Mouse (Mus musculus): Measurements from ENCODE around the gene Apoe.

DNA sequence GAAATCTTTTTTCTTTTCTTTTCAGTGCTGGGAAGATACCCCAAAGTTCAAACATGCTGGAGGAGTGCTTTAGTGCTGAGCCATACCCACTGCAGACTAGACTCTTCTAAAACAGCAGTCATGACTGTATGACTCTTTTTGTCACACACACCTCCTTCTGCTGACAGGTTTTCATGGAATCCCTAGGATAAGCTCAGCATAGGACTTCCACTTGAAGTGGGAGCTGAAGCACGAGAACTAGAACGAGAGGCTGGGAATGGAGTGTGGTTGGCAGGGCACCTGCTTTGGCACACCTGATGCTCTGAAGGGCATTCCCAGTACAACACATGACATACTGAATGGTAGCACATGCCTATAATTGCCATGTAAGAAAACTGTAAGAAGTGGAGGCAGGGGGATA lies 46.4 kb downstream of the Apoe start:
- no peak for TF ChIP-seq ZNF384 (IDR thresholded peaks at IDR 0.05; ENCODE audit: low read depth, low read length)
- no peak for TF ChIP-seq HCFC1 (IDR thresholded peaks at IDR 0.05; ENCODE audit: borderline replicate concordance, insufficient read depth, low read length)
- TF ChIP-seq MAFK (IDR thresholded peaks at IDR 0.05; ENCODE audit: insufficient read depth, low read depth, low read length), result no peak
- no peak for TF ChIP-seq ZC3H11A (IDR thresholded peaks at IDR 0.05; ENCODE audit: borderline replicate concordance, low read depth, low read length)
